Mouse (Mus musculus): ENCODE measurements around the gene Allc. TPM values are rescaled to one million over a fixed set of nuclear protein-coding genes. Genes with fewer than 3 reads are reported as not detected.

Gene Allc
- polyA plus RNA-seq, 1 experiment from 2014 or later, result not detected

DNA sequence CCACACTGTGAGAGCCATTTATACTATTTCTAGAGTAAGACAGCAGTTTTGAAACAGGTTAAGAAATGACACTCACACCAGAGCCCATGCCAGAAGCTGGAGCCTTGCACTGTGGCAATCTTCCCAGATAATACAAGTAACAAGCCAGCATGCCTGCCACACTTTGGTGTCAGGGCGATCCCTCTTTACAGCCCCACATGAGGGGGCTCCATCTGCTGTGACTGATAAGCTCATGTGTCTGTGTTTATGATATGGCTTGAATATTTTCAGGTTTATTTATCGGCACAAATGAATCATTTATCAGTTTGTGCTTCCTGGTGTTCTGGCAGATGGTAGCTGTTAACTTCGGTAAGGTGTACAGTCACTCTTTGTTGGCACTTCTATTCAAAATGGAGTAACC is 4.2 kb downstream of the Allc start:
- 86% methylated on average over 3 of the region's 3 CpGs for WGBS
- H3K4me3 ChIP-seq, result no peak overlapping the region
- no peaks in the 10 kb centered on the region for H3K27me3 ChIP-seq
- H3K4me2 ChIP-seq, result no peak overlapping the region
- H3K4me1 ChIP-seq, result no peaks in the 10 kb centered on the region
- no peaks in the 10 kb centered on the region for H3K9me3 ChIP-seq
- no peak overlapping the region for H3K27ac ChIP-seq
- no peaks in the 10 kb centered on the region for H3K36me3 ChIP-seq
- H3K9ac ChIP-seq, result no peak overlapping the region
- no peak for ATAC-seq (ENCODE audit: insufficient number of reproducible peaks, low FRiP score, low TSS enrichment, low read depth)

GRCm38 (mm10) chr12:28575366-28576070 is 6.8 kb downstream of the Allc start:
- Histone ChIP-seq H3K9ac (no peak overlapping the region), H3K36me3 (no peaks in the 10 kb centered on the region), H3K4me1 (no peaks in the 10 kb centered on the region), H3K27me3 (no peaks in the 10 kb centered on the region), H3K4me2 (no peak overlapping the region), H3K27ac (no peak overlapping the region), H3K4me3 (no peak overlapping the region), H3K9me3 (no peaks in the 10 kb centered on the region)
- WGBS, result 70% methylated on average over 6 of the region's 6 CpGs
- no peak for ATAC-seq (ENCODE audit: insufficient number of reproducible peaks, low FRiP score, low TSS enrichment, low read depth)

GRCm38 (mm10) chr12:28572241-28572640 is 10.1 kb downstream of the Allc start:
- no peak for ATAC-seq (ENCODE audit: insufficient number of reproducible peaks, low FRiP score, low TSS enrichment, low read depth)
- H3K9me3 ChIP-seq, result no peaks in the 10 kb centered on the region

DNA sequence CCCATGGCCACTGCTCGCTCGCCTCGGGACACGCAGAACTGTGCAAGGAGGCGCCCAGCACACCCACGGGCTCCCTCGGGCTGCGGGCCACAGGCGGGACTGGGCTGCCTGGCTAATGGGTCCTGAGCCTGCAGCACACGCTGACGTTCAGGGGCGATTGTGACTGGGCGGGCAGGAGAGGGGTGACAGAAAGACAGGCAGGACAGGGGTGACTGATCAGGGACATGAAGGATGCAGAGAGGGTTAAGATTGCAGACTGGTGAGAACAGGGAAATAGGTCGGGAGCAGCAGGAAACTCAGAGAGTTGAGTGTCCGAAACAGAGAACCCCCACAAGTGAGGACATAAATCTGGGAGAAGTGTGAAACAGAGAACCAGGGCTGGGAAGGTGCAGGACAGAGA is 30.0 kb downstream of the Allc start, which contains the start of gene Dcdc2c:
Gene Dcdc2c, minus strand, starts transcription at position 101 of the 400 bp plus-strand sequence.
- no peaks in the 10 kb centered on the region for H3K36me3 ChIP-seq
- H3K27me3 ChIP-seq, result no peaks in the 10 kb centered on the region
- ATAC-seq (ENCODE audit: insufficient number of reproducible peaks, low FRiP score, low TSS enrichment, low read depth), result no peak
- no peak within 1 kb of the TSS for H3K4me2 ChIP-seq
- peaks cover 6% of the 10 kb centered on the region; the same call in 1 of the 2 replicates for H3K4me1 ChIP-seq
- no peak within 1 kb of the TSS for H3K27ac ChIP-seq
- H3K9me3 ChIP-seq, result no peaks in the 10 kb centered on the region
- H3K9ac ChIP-seq, result no peak within 1 kb of the TSS
- 68% methylated on average over 15 of the region's 15 CpGs for WGBS
- H3K4me3 ChIP-seq, result no peak within 1 kb of the TSS

More at GRCm38 (mm10) chr12:28572241-28572640, 10.1 kb downstream of the Allc start:
- Histone ChIP-seq H3K9ac (no peak overlapping the region), H3K4me1 (no peaks in the 10 kb centered on the region), H3K27me3 (no peaks in the 10 kb centered on the region), H3K27ac (no peak overlapping the region), H3K4me3 (no peak overlapping the region), H3K36me3 (no peaks in the 10 kb centered on the region), H3K4me2 (no peak overlapping the region)
- 72% methylated on average over 2 of the region's 2 CpGs for WGBS

GRCm38 (mm10) chr12:28551775-28552174 is 30.5 kb downstream of the Allc start:
- Histone ChIP-seq H3K27me3 (no peaks in the 10 kb centered on the region), H3K9ac (no peak overlapping the region), H3K9me3 (no peaks in the 10 kb centered on the region), H3K4me2 (no peak overlapping the region), H3K27ac (no peak overlapping the region), H3K36me3 (no peaks in the 10 kb centered on the region), H3K4me1 (peaks cover 6% of the 10 kb centered on the region; the same call in 1 of the 2 replicates), H3K4me3 (no peak overlapping the region)
- WGBS, result 66% methylated on average over 18 of the region's 18 CpGs
- ATAC-seq (ENCODE audit: insufficient number of reproducible peaks, low FRiP score, low TSS enrichment, low read depth), result no peak

- Histone ChIP-seq H3K36me3 (no peaks in the 10 kb centered on the region), H3K27ac (peak overlapping the region; percentile 43), H3K4me1 (peaks cover 6% of the 10 kb centered on the region; the same call in 1 of the 2 replicates), H3K9me3 (no peaks in the 10 kb centered on the region), H3K4me2 (no peak overlapping the region), H3K27me3 (no peaks in the 10 kb centered on the region), H3K9ac (no peak overlapping the region), H3K4me3 (no peak overlapping the region)
- ATAC-seq (ENCODE audit: insufficient number of reproducible peaks, low FRiP score, low TSS enrichment, low read depth), result no peak
- 32% methylated on average over 4 of the region's 4 CpGs for whole genome bisulfite sequencing
These were observed 33.4 kb downstream of the Allc start for GRCm38 (mm10) chr12:28548887-28549286.

DNA sequence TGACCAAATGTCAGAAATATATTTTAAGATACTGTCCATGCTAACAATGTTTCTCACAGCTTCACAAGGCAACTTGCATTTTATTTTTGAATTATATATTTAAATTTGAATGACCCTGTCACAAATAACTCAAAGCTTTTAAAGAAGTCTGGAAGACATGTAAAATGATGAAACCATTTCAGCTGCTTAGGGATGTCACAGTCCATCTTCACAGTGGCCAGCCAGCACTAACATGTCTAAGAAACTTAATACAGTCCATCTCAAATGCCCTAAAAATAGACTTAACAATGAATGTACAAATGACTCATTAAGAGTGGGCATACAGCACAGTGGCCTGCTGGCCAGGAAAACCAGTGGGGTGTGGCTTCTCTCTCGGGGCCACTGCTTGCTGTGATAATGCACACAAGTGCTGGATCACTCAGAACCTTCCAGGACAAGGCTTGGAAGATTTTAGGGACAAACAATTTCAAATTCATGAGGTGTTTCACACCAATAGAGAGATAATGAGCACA is 68.0 kb downstream of the Allc start:
- 55% methylated on average over 1 of the region's 1 CpGs for WGBS
- ATAC-seq (ENCODE audit: insufficient number of reproducible peaks, low FRiP score, low TSS enrichment, low read depth), result no peak

GRCm38 (mm10) chr12:28509699-28510280 is 72.5 kb downstream of the Allc start:
- WGBS, result 37% methylated on average over 5 of the region's 5 CpGs
- no peak overlapping the region for H3K4me3 ChIP-seq
- H3K27me3 ChIP-seq, result no peaks in the 10 kb centered on the region
- no peaks in the 10 kb centered on the region for H3K4me1 ChIP-seq
- no peak for ATAC-seq (ENCODE audit: insufficient number of reproducible peaks, low FRiP score, low TSS enrichment, low read depth)
- no peaks in the 10 kb centered on the region for H3K36me3 ChIP-seq
- no peak overlapping the region for H3K4me2 ChIP-seq
- H3K9ac ChIP-seq, result no peak overlapping the region
- H3K27ac ChIP-seq, result no peak overlapping the region
- H3K9me3 ChIP-seq, result no peaks in the 10 kb centered on the region

More for the DNA sequence above, 68.0 kb downstream of the Allc start:
- Histone ChIP-seq H3K4me1 (no peaks in the 10 kb centered on the region), H3K27ac (no peak overlapping the region), H3K9ac (no peak overlapping the region), H3K9me3 (no peaks in the 10 kb centered on the region), H3K36me3 (no peaks in the 10 kb centered on the region), H3K27me3 (no peaks in the 10 kb centered on the region), H3K4me3 (no peak overlapping the region), H3K4me2 (no peak overlapping the region)

Other genes with a start within 250 kb of the Allc start
- 0.17 and 0.36 TPM in 2 replicates for gene Dcdc2c, start 30.1 kb downstream of the Allc start, polyA plus RNA-seq (2015; fragmentation: Nextera tagmentation; extraction: Ambion mirVana)
- 0.37 and 1.1 TPM in 2 replicates for gene Colec11, start 40.9 kb upstream of the Allc start, polyA plus RNA-seq (2015; fragmentation: Nextera tagmentation; extraction: Ambion mirVana)
- gene Rps7, start 53.4 kb upstream of the Allc start, polyA plus RNA-seq (2015; fragmentation: Nextera tagmentation; extraction: Ambion mirVana), result 556 and 709 TPM in 2 replicates
- gene Rnaseh1, start 67.1 kb upstream of the Allc start, polyA plus RNA-seq (2015; fragmentation: Nextera tagmentation; extraction: Ambion mirVana), result 29.3 and 31.8 TPM in 2 replicates
- gene Adi1, start 92.7 kb upstream of the Allc start, polyA plus RNA-seq (2015; fragmentation: Nextera tagmentation; extraction: Ambion mirVana), result 66.0 and 70.4 TPM in 2 replicates
- gene Trappc12, start 167.9 kb upstream of the Allc start, polyA plus RNA-seq (2015; fragmentation: Nextera tagmentation; extraction: Ambion mirVana), result 37.8 and 38.6 TPM in 2 replicates
- gene Eipr1, start 169.3 kb upstream of the Allc start, polyA plus RNA-seq (2015; fragmentation: Nextera tagmentation; extraction: Ambion mirVana), result 31.6 and 32.8 TPM in 2 replicates